Mouse (Mus musculus) hindbrain, postnatal 0 days (tissue): ENCODE data around the gene Hsf5. TPM values are rescaled to one million over a fixed set of nuclear protein-coding genes. Genes with fewer than 3 reads are reported as not detected.
A peak's percentile ranks its signal among the peaks of the same experiment; 100 is the strongest.

ENCODE experiments used
- ATAC-seq: fragments of 200-750 bp; cut with Nextera tagmentation; 2 replicates; pipeline ENCODE4 v1.8.0; 2017; ENCODE audit warnings: mild to moderate bottlenecking, moderate TSS enrichment, moderate library complexity
- DNase-seq: peaks from one replicate; pipeline ENCODE4 v3.0.0-alpha.2; 2015; ENCODE audit warnings: low spot score
- H3K27ac ChIP-seq: fragments of 300-500 bp; sonication (generic); 2 replicates; pipeline ENCODE4 v1.5.1; 2014; ENCODE audit warnings: mild to moderate bottlenecking
- H3K27me3 ChIP-seq: fragments of 300-500 bp; sonication (generic); 2 replicates; pipeline ENCODE4 v1.6.1; 2014; ENCODE audit warnings: low read length, mixed read lengths; ENCODE audit not compliant: insufficient read depth
- H3K36me3 ChIP-seq: fragments of 300-500 bp; sonication (generic); 2 replicates; pipeline ENCODE4 v1.6.1; 2014; ENCODE audit warnings: low read length, mixed read lengths; ENCODE audit not compliant: insufficient read depth
- H3K4me1 ChIP-seq: fragments of 300-500 bp; sonication (generic); 2 replicates; pipeline ENCODE4 v1.6.1; 2014; ENCODE audit warnings: antibody characterized with exemption, low read length, mixed read lengths; ENCODE audit not compliant: insufficient read depth
- H3K4me2 ChIP-seq: fragments of 300-500 bp; sonication (generic); 2 replicates; pipeline ENCODE4 v1.6.1; 2014; ENCODE audit warnings: low read depth, mild to moderate bottlenecking, low read length, moderate library complexity, mixed read lengths
- H3K4me3 ChIP-seq: fragments of 300-500 bp; sonication (generic); 2 replicates; pipeline ENCODE4 v1.5.1; 2014; ENCODE audit warnings: low read length
- H3K9ac ChIP-seq: fragments of 300-500 bp; sonication (generic); replicated peaks from 2 replicates; pipeline ENCODE4 v1.6.1; 2014; ENCODE audit warnings: mild to moderate bottlenecking, low read length, moderate library complexity, mixed read lengths
- H3K9me3 ChIP-seq: fragments of 300-500 bp; sonication (generic); 2 replicates; pipeline ENCODE4 v1.6.1; 2016; ENCODE audit warnings: low read length, mixed read lengths
- CTCF ChIP-seq: IDR thresholded peaks from 2 replicates; pipeline ENCODE4 v1.5.1; 2016; ENCODE audit warnings: antibody characterized with exemption, control low read depth, low read depth
- WGBS: fragments of 180-500 bp; shearing (Covaris S2); extraction: QIAGEN DNeasy Blood & Tissue Kit; methylation state at CpG from one replicate; pipeline ENCODE4 v1.1.7; 2014; 5-methylcytosine and 5-hydroxymethylcytosine counted together
- polyA plus RNA-seq: library from polyadenylated mRNA; unstranded; fragments of >200 nt; fragmentation: Nextera tagmentation; extraction: Ambion mirVana; gene quantifications from 2 replicates; pipeline ENCODE4 v1.2.1, GENCODE M21; 2015
- total RNA-seq: library from RNA; depleted of rRNA; stranded (reverse); fragments of >200 nt; gene quantifications from 2 replicates; pipeline ENCODE4 v1.2.3, GENCODE M21; 2014

Hsf5 gene
- total and polyA plus RNA-seq, 2 experiments from 2014 or later = 0.10 to 0.20 TPM

DNA sequence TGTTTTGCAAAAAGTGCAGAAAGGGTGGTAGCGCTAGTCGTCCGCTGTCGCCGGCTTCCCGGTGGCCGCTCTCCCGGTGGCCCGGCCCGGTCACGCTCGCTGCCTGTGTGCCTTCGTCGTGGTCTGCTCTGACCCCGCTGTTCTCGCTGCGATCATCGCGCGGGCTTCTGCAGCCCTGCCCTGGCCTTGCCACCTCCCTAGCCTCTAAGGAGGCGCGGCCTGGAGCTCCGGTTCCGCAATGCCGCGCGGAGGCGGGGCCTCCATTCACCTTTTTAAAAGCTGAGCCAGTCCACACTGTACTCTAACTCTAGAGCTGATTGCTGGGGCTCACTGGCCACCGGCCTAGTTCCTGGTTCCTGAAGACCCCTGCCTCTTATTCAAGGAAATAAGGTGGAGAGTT lies 22.2 kb downstream of the Hsf5 start:
- TF ChIP-seq CTCF = no peak
- Histone ChIP-seq H3K4me3 (peak overlapping the region; percentile 32), H3K9ac (peak overlapping the region; percentile 28), H3K9me3 (no peaks in the 10 kb centered on the region), H3K4me1 (no peaks in the 10 kb centered on the region), H3K4me2 (peak overlapping the region; percentile 55), H3K27me3 (no peaks in the 10 kb centered on the region), H3K27ac (peak overlapping the region; percentile 12; the same call in 1 of the 2 replicates), H3K36me3 (no peaks in the 10 kb centered on the region)
- DNase-seq (peak; percentile 47), ATAC-seq (peak; percentile 53; the same call in 1 of the 2 replicates)
- WGBS = 5% methylated on average over 29 of the region's 29 CpGs

DNA sequence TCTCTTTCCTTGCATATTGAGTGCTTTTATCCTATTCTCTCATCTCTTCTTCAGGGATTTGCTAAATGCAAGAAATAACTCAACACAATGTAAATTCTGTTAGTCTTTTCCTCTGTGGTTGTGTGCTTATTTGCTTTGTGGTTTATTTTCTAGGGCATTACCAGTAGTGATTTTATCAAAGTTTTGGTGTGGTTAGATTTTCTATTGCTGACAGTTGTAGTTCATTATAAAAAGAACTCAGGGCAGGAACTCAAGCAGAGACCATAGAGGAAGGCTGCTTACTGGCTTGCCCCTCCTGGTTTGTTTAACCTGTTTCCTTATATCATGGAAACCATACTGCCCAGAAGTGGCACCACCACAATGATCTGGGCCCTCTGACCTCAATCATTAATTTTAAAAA lies 25.9 kb downstream of the Hsf5 start:
- H3K4me2 ChIP-seq = no peak overlapping the region
- no peak overlapping the region for H3K27ac ChIP-seq
- no peaks in the 10 kb centered on the region for H3K27me3 ChIP-seq
- no peak for TF ChIP-seq CTCF
- no peaks in the 10 kb centered on the region for H3K4me1 ChIP-seq
- no peak overlapping the region for H3K9ac ChIP-seq
- no peaks in the 10 kb centered on the region for H3K36me3 ChIP-seq
- no peak for ATAC-seq
- H3K9me3 ChIP-seq = no peaks in the 10 kb centered on the region
- no peak overlapping the region for H3K4me3 ChIP-seq
- DNase-seq = no peak

DNA sequence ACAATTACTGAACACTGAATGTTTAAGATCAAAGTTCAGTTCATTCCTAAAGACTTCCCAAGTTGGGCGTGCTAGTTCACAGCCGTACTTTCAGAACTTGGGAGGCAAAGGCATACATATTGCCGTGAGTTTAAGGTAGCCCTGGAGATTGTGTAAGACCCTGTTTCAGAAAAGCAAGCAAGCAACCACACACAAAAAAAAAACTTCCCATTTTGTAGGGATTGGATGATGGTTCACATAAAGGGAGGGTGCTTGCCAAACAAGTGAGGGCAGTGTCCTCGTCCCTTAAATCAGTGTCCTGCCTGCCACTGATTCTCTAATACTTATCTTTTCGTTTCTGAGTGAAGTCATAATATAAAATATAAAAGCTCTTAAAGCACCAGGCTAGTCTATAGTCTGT lies 37.7 kb downstream of the Hsf5 start:
- ATAC-seq (no peak), DNase-seq (no peak)
- WGBS = 80% methylated on average over 5 of the region's 5 CpGs
- no peaks in the 10 kb centered on the region for H3K27me3 ChIP-seq
- H3K9me3 ChIP-seq = no peaks in the 10 kb centered on the region
- no peak for TF ChIP-seq CTCF
- no peak overlapping the region for H3K4me2 ChIP-seq
- no peak overlapping the region for H3K9ac ChIP-seq
- no peaks in the 10 kb centered on the region for H3K4me1 ChIP-seq
- no peak overlapping the region for H3K4me3 ChIP-seq
- no peaks in the 10 kb centered on the region for H3K36me3 ChIP-seq
- H3K27ac ChIP-seq = no peak overlapping the region

DNA sequence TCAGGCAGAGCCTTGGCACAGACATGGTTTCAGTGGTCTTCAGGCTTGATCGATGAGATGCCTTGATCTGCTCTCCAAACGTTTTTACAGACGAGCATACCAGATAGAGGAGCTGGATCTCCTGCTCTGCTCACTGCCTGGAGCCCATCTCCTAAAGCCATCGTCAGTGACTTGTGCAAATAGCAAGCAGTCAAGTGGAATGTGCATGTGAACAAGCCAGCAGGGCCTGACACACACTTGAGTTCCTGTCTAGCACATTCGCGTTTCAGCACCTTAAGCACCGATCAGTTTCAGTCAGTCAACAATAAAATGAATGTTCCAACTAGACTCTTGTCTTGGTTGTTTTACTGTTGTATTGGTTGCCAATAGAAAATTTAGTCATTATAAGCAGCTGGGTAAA lies 42.3 kb downstream of the Hsf5 start:
- H3K27me3 ChIP-seq = no peaks in the 10 kb centered on the region
- no peaks in the 10 kb centered on the region for H3K4me1 ChIP-seq
- no peak for DNase-seq
- WGBS = 79% methylated on average over 7 of the region's 7 CpGs
- H3K4me2 ChIP-seq = no peak overlapping the region
- H3K4me3 ChIP-seq = no peak overlapping the region
- ATAC-seq = no peak
- H3K36me3 ChIP-seq = no peaks in the 10 kb centered on the region
- H3K27ac ChIP-seq = no peak overlapping the region
- no peak for TF ChIP-seq CTCF
- H3K9ac ChIP-seq = no peak overlapping the region
- H3K9me3 ChIP-seq = no peaks in the 10 kb centered on the region

DNA sequence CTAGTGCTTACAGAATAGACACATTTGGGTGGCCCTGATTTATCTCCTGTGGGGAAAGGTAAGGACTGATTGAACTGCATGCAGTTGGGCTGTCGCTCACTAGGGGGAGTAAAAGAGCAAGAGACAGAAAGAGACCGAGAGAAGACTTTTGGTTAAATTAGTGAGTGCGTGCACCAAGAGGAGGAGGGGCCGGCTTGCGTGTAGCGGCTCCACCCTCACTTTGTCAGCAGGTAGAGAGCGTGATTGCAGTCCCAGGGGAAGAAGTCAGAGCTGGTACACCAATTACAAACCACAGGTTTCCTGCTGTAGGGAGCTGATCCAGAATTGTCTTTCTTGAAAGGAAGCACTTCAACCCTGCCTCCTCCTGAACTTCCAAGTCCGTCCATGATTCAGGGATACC lies 45.4 kb downstream of the Hsf5 start, which contains the start of gene Rnf43:
TSS of gene Rnf43 (plus strand) at position 316 of the 400 bp plus-strand sequence.
- Histone ChIP-seq H3K4me1 (no peaks in the 10 kb centered on the region), H3K27ac (no peak within 1 kb of the TSS), H3K27me3 (no peaks in the 10 kb centered on the region), H3K9me3 (no peaks in the 10 kb centered on the region), H3K9ac (0 out of 2 replicates have a peak within 1 kb of the TSS, but pooled peaks have one; percentile 9), H3K4me3 (peak within 1 kb of the TSS; percentile 30), H3K4me2 (peak within 1 kb of the TSS; percentile 56), H3K36me3 (no peaks in the 10 kb centered on the region)
- DNase-seq (peak; percentile 86), ATAC-seq (peak; percentile 78)
- TF ChIP-seq CTCF = peak; percentile 92
- WGBS = under 1% methylated on average over 8 of the region's 8 CpGs

DNA sequence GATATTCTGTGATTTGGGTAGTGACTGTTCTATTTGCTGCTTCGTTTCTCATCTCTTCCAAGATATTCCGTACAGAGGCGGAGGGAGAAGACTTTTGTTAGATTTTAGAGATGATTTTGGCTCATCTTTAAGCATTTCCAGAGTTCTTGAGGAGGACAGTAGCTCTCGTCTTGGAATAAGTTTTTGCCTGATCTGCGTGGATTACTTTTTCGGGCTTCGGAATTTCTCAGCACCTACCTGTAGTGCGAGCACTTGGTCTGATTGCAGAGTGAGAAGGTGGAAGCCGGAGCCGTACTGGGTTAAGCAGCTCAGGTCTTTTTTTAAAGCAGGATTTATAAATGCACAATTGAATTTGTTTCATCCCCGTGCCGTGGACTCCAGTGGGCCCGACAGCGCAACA lies 45.9 kb downstream of the Hsf5 start:
- Histone ChIP-seq H3K4me3 (peak overlapping the region; percentile 30), H3K4me2 (peak overlapping the region; percentile 56), H3K27ac (no peak overlapping the region), H3K36me3 (no peaks in the 10 kb centered on the region), H3K9ac (0 out of 2 replicates have a peak overlapping the region, but pooled peaks have one; percentile 9), H3K4me1 (no peaks in the 10 kb centered on the region), H3K9me3 (no peaks in the 10 kb centered on the region), H3K27me3 (no peaks in the 10 kb centered on the region)
- no peak for DNase-seq
- no peak for TF ChIP-seq CTCF
- no peak for ATAC-seq
- 10% methylated on average over 14 of the region's 14 CpGs for WGBS

DNA sequence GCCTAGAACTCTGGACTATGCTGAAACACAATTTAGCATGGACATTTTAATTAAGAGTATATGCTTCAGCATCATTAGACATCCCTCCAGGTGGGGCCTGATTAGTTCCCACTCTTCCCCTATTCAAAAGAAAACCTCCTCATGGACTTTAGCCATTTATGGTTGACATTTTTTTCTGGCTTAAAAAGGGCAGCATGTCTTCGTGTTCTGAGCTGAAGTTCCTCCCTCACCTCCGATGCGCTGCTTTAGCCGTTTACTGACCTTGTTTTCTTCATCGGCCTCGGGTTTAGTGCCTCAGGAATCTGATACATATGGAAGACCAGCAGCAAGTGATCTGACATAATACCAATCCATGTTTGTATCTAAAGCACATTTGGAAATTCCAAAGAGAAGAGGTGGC lies 47.0 kb downstream of the Hsf5 start:
- ATAC-seq = no peak
- no peak overlapping the region for H3K4me3 ChIP-seq
- no peaks in the 10 kb centered on the region for H3K4me1 ChIP-seq
- no peaks in the 10 kb centered on the region for H3K36me3 ChIP-seq
- TF ChIP-seq CTCF = no peak
- H3K27ac ChIP-seq = no peak overlapping the region
- H3K4me2 ChIP-seq = no peak overlapping the region
- WGBS = 81% methylated on average over 6 of the region's 6 CpGs
- H3K9me3 ChIP-seq = no peaks in the 10 kb centered on the region
- no peak for DNase-seq
- no peaks in the 10 kb centered on the region for H3K27me3 ChIP-seq
- H3K9ac ChIP-seq = no peak overlapping the region
